Mouse (Mus musculus) forebrain, embryonic 15.5 days (tissue): ENCODE results near the gene Tbcel. TPM values are rescaled to one million over a fixed set of nuclear protein-coding genes. Genes with fewer than 3 reads are reported as not detected.

Source experiments
- ATAC-seq: fragments of 200-750 bp; cut with Nextera tagmentation; replicated peaks from 2 replicates; pipeline ENCODE4 v1.8.0; 2017; ENCODE audit warnings: mild to moderate bottlenecking, moderate TSS enrichment, moderate library complexity
- H3K27ac ChIP-seq: fragments of 300-500 bp; sonication (generic); replicated peaks from 2 replicates; pipeline ENCODE4 v1.5.1; 2015; ENCODE audit warnings: mild to moderate bottlenecking, inconsistent platforms
- H3K27me3 ChIP-seq: fragments of 300-500 bp; sonication (generic); 2 replicates; pipeline ENCODE4 v1.6.1; 2015; ENCODE audit warnings: inconsistent platforms
- H3K36me3 ChIP-seq: fragments of 300-500 bp; sonication (generic); 2 replicates; pipeline ENCODE4 v1.6.1; 2015; ENCODE audit warnings: mild to moderate bottlenecking, inconsistent platforms
- H3K4me1 ChIP-seq: fragments of 300-500 bp; sonication (generic); 2 replicates; pipeline ENCODE4 v1.6.1; 2015; ENCODE audit warnings: inconsistent platforms
- H3K4me2 ChIP-seq: fragments of 300-500 bp; sonication (generic); replicated peaks from 2 replicates; pipeline ENCODE4 v1.6.1; 2015; ENCODE audit warnings: mild to moderate bottlenecking, inconsistent platforms
- H3K4me3 ChIP-seq: fragments of 300-500 bp; sonication (generic); 2 replicates; pipeline ENCODE4 v1.5.1; 2015; ENCODE audit warnings: mild to moderate bottlenecking, inconsistent platforms
- H3K9ac ChIP-seq: fragments of 300-500 bp; sonication (generic); replicated peaks from 2 replicates; pipeline ENCODE4 v1.6.1; 2015; ENCODE audit warnings: mild to moderate bottlenecking, inconsistent platforms
- H3K9me3 ChIP-seq: fragments of 300-500 bp; sonication (generic); 2 replicates; pipeline ENCODE4 v1.6.1; 2016; ENCODE audit warnings: inconsistent platforms
- WGBS: fragments of 180-500 bp; shearing (Covaris S2); methylation state at CpG from one replicate; pipeline ENCODE4 v1.1.7; 2015; ENCODE audit warnings: mixed read lengths; 5-methylcytosine and 5-hydroxymethylcytosine counted together
- polyA plus RNA-seq: library from polyadenylated mRNA; unstranded; fragments of >200 nt; fragmentation: Nextera tagmentation; extraction: Ambion mirVana; gene quantifications from 2 replicates; pipeline ENCODE4 v1.2.1, GENCODE M21; 2015

Gene Tbcel
- polyA plus RNA-seq, 1 experiment from 2014 or later = 5.4 TPM

GRCm38 (mm10) chr9:42461390-42462108 lies 46.1 kb downstream of the Tbcel start:
- no peaks in the 10 kb centered on the region for H3K27me3 ChIP-seq
- H3K4me1 ChIP-seq = peaks cover 26% of the 10 kb centered on the region
- no peaks in the 10 kb centered on the region for H3K9me3 ChIP-seq
- no peak overlapping the region for H3K4me2 ChIP-seq
- H3K36me3 ChIP-seq = no peaks in the 10 kb centered on the region
- no peak overlapping the region for H3K9ac ChIP-seq
- no peak overlapping the region for H3K4me3 ChIP-seq
- no peak for ATAC-seq
- 83% methylated on average over 11 of the region's 11 CpGs for WGBS
- no peak overlapping the region for H3K27ac ChIP-seq

- H3K27ac ChIP-seq = no peak overlapping the region
- no peaks in the 10 kb centered on the region for H3K36me3 ChIP-seq
- no peak overlapping the region for H3K4me2 ChIP-seq
- no peak overlapping the region for H3K4me3 ChIP-seq
- no peak for ATAC-seq
- peaks cover 26% of the 10 kb centered on the region for H3K4me1 ChIP-seq
- no peaks in the 10 kb centered on the region for H3K9me3 ChIP-seq
- H3K9ac ChIP-seq = no peak overlapping the region
- no peaks in the 10 kb centered on the region for H3K27me3 ChIP-seq
- 88% methylated on average over 10 of the region's 10 CpGs for WGBS
Measured at GRCm38 (mm10) chr9:42460353-42460752, 47.3 kb downstream of the Tbcel start.

- H3K4me2 ChIP-seq = no peak overlapping the region
- no peak overlapping the region for H3K9ac ChIP-seq
- no peak for ATAC-seq
- no peak overlapping the region for H3K27ac ChIP-seq
- WGBS = 94% methylated on average over 6 of the region's 6 CpGs
- H3K9me3 ChIP-seq = no peaks in the 10 kb centered on the region
- H3K36me3 ChIP-seq = no peaks in the 10 kb centered on the region
- peaks cover 26% of the 10 kb centered on the region for H3K4me1 ChIP-seq
- H3K4me3 ChIP-seq = no peak overlapping the region
- no peaks in the 10 kb centered on the region for H3K27me3 ChIP-seq
Measured at GRCm38 (mm10) chr9:42459736-42460135, 47.9 kb downstream of the Tbcel start.

- Histone ChIP-seq H3K4me3 (no peak overlapping the region), H3K9me3 (no peaks in the 10 kb centered on the region), H3K9ac (no peak overlapping the region), H3K36me3 (no peaks in the 10 kb centered on the region), H3K4me1 (peaks cover 20% of the 10 kb centered on the region), H3K27ac (no peak overlapping the region), H3K27me3 (no peaks in the 10 kb centered on the region), H3K4me2 (no peak overlapping the region)
- 76% methylated on average over 9 of the region's 9 CpGs for WGBS
- ATAC-seq = no peak
Measured at GRCm38 (mm10) chr9:42458741-42459515, 48.7 kb downstream of the Tbcel start.

GRCm38 (mm10) chr9:42457501-42457900 lies 50.1 kb downstream of the Tbcel start:
- H3K27me3 ChIP-seq = no peaks in the 10 kb centered on the region
- H3K4me2 ChIP-seq = no peak overlapping the region
- no peaks in the 10 kb centered on the region for H3K36me3 ChIP-seq
- H3K4me1 ChIP-seq = 0 out of 2 replicates have a peak, but pooled peaks cover 8% of the 10 kb centered on the region
- no peak overlapping the region for H3K27ac ChIP-seq
- no peak overlapping the region for H3K9ac ChIP-seq
- no peaks in the 10 kb centered on the region for H3K9me3 ChIP-seq
- WGBS = 97% methylated on average over 8 of the region's 8 CpGs
- no peak overlapping the region for H3K4me3 ChIP-seq
- ATAC-seq = no peak

- H3K27ac ChIP-seq = no peak overlapping the region
- WGBS = 86% methylated on average over 8 of the region's 8 CpGs
- H3K9ac ChIP-seq = no peak overlapping the region
- no peaks in the 10 kb centered on the region for H3K9me3 ChIP-seq
- ATAC-seq = no peak
- 0 out of 2 replicates have a peak, but pooled peaks cover 6% of the 10 kb centered on the region for H3K4me1 ChIP-seq
- H3K4me3 ChIP-seq = no peak overlapping the region
- peaks cover 20% of the 10 kb centered on the region for H3K36me3 ChIP-seq
- H3K4me2 ChIP-seq = no peak overlapping the region
- no peaks in the 10 kb centered on the region for H3K27me3 ChIP-seq
Measured at GRCm38 (mm10) chr9:42454364-42454763, 53.2 kb downstream of the Tbcel start.

GRCm38 (mm10) chr9:42449043-42449442 lies 58.6 kb downstream of the Tbcel start:
- no peaks in the 10 kb centered on the region for H3K4me1 ChIP-seq
- H3K36me3 ChIP-seq = peaks cover 44% of the 10 kb centered on the region
- H3K9me3 ChIP-seq = no peaks in the 10 kb centered on the region
- H3K4me2 ChIP-seq = no peak overlapping the region
- WGBS = 88% methylated on average over 6 of the region's 6 CpGs
- H3K27ac ChIP-seq = no peak overlapping the region
- no peak overlapping the region for H3K9ac ChIP-seq
- ATAC-seq = no peak
- H3K27me3 ChIP-seq = no peaks in the 10 kb centered on the region
- H3K4me3 ChIP-seq = no peak overlapping the region

- no peak for ATAC-seq
- WGBS = 92% methylated on average over 8 of the region's 8 CpGs
- H3K36me3 ChIP-seq = peaks cover 50% of the 10 kb centered on the region
Measured at GRCm38 (mm10) chr9:42442100-42442499, 65.5 kb downstream of the Tbcel start.

GRCm38 (mm10) chr9:42441234-42441633 lies 66.4 kb downstream of the Tbcel start:
- H3K36me3 ChIP-seq = peaks cover 59% of the 10 kb centered on the region
- no peak overlapping the region for H3K4me3 ChIP-seq
- no peak for ATAC-seq

More at GRCm38 (mm10) chr9:42442100-42442499, 65.5 kb downstream of the Tbcel start:
- H3K27me3 ChIP-seq = no peaks in the 10 kb centered on the region
- no peak overlapping the region for H3K4me3 ChIP-seq
- H3K9ac ChIP-seq = no peak overlapping the region
- H3K4me1 ChIP-seq = peaks cover 3% of the 10 kb centered on the region
- no peak overlapping the region for H3K4me2 ChIP-seq
- H3K27ac ChIP-seq = no peak overlapping the region
- no peaks in the 10 kb centered on the region for H3K9me3 ChIP-seq

GRCm38 (mm10) chr9:42439446-42439845 lies 68.2 kb downstream of the Tbcel start:
- no peak for ATAC-seq
- WGBS = 7% methylated on average over 4 of the region's 4 CpGs
- no peak overlapping the region for H3K9ac ChIP-seq
- peaks cover 3% of the 10 kb centered on the region for H3K4me1 ChIP-seq
- no peaks in the 10 kb centered on the region for H3K9me3 ChIP-seq
- peaks cover 59% of the 10 kb centered on the region for H3K36me3 ChIP-seq
- H3K27ac ChIP-seq = no peak overlapping the region
- H3K4me2 ChIP-seq = no peak overlapping the region
- no peaks in the 10 kb centered on the region for H3K27me3 ChIP-seq
- no peak overlapping the region for H3K4me3 ChIP-seq

More at GRCm38 (mm10) chr9:42441234-42441633, 66.4 kb downstream of the Tbcel start:
- Histone ChIP-seq H3K4me2 (no peak overlapping the region), H3K4me1 (peaks cover 3% of the 10 kb centered on the region), H3K9me3 (no peaks in the 10 kb centered on the region), H3K27me3 (no peaks in the 10 kb centered on the region), H3K9ac (no peak overlapping the region), H3K27ac (no peak overlapping the region)
- WGBS = 90% methylated on average over 2 of the region's 2 CpGs

GRCm38 (mm10) chr9:42432155-42432554 lies 75.5 kb downstream of the Tbcel start:
- no peak overlapping the region for H3K4me3 ChIP-seq
- H3K4me1 ChIP-seq = no peaks in the 10 kb centered on the region
- no peaks in the 10 kb centered on the region for H3K27me3 ChIP-seq
- no peak overlapping the region for H3K27ac ChIP-seq
- no peak for ATAC-seq
- whole genome bisulfite sequencing = 100% methylated on average over 2 of the region's 2 CpGs
- H3K9ac ChIP-seq = no peak overlapping the region
- no peak overlapping the region for H3K4me2 ChIP-seq
- H3K36me3 ChIP-seq = peaks cover 37% of the 10 kb centered on the region
- no peaks in the 10 kb centered on the region for H3K9me3 ChIP-seq

GRCm38 (mm10) chr9:42431606-42432005 lies 76.0 kb downstream of the Tbcel start:
- Histone ChIP-seq H3K4me2 (no peak overlapping the region), H3K9ac (no peak overlapping the region), H3K27ac (no peak overlapping the region), H3K4me3 (no peak overlapping the region), H3K9me3 (no peaks in the 10 kb centered on the region), H3K4me1 (no peaks in the 10 kb centered on the region), H3K27me3 (no peaks in the 10 kb centered on the region), H3K36me3 (peaks cover 33% of the 10 kb centered on the region)
- no peak for ATAC-seq
- WGBS = 89% methylated on average over 2 of the region's 2 CpGs
